Mouse (Mus musculus): Measurements from ENCODE around the gene Zbtb40. TPM values are rescaled to one million over a fixed set of nuclear protein-coding genes. Genes with fewer than 3 reads are reported as not detected.

The Zbtb40 gene
- total RNA-seq, 2 experiments from 2014 or later = 11.9 to 17.5 TPM

GRCm38 (mm10) chr4:136934746-136935613 is 113.6 kb downstream of the Zbtb40 start:
- no peak for DNase-seq

GRCm38 (mm10) chr4:136930474-136930873 is 118.1 kb downstream of the Zbtb40 start:
- DNase-seq = no peak

Other genes starting within 250 kb of the Zbtb40 start
- 10 to 100 TPM; 24.5 to 26.2 TPM for gene Ephb2, start 212.8 kb downstream of the Zbtb40 start, total RNA-seq (2021)
- gene C1qb, start 162.6 kb downstream of the Zbtb40 start, total RNA-seq (2021) = 10 to 100 TPM; 47.8 to 51.2 TPM
- gene C1qc, start 155.7 kb downstream of the Zbtb40 start, total RNA-seq (2021) = 10 to 100 TPM; 36.1 to 37.7 TPM
- 10 to 100 TPM; 48.9 to 50.7 TPM for gene C1qa, start 150.0 kb downstream of the Zbtb40 start, total RNA-seq (2021)
- 1 to 10 TPM; 2.0 to 2.1 TPM for gene Epha8, start 92.0 kb downstream of the Zbtb40 start, total RNA-seq (2021)
- 1 to 10 TPM; 6.2 to 6.9 TPM for gene Wnt4, start 228.7 kb upstream of the Zbtb40 start, total RNA-seq (2021)